Mouse (Mus musculus): ENCODE results near the gene Snorc. TPM values are rescaled to one million over a fixed set of nuclear protein-coding genes. Genes with fewer than 3 reads are reported as not detected.

The Snorc gene
- polyA plus RNA-seq, 1 experiment from 2014 or later = not detected

DNA sequence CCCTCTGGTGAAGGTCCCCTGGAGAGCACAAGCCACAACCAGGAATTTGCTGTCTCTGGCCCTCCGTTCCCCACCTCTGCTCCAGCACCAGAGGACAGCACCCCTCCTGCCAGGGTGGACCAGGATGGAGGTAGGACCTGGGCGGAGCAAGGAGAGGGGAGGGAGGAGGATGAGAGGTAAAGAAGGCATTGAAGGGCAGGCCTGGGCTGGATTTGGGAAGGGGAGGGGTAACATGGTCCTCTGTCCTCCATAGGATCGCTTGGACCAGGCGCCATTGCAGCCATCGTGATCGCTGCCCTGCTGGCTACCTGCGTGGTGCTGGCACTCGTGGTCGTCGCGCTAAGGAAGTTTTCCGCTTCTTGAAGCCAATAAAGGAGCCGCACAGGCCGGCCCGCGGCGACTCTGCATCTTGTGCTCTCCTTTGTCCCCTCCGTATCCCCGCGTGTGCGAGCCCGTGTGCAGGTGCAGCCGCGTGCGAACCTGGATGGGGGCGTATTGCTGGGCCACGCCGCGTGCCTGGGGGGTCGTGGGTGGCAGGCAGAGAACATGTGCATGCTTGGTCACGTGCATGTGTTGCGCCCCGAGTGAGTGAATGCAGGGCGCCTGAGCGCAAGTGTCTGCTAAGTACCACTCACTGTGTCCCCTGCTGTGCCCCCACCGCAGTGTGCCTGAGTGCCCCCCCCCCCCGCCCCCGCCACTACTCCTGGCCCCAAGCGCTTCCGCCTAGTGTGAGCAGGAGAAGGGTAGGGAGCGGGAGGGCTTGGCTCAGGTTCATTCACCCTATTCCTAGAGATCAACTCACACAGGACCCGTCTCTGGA is 5.2 kb downstream of the Snorc start:
- ATAC-seq (ENCODE audit: insufficient read depth, low FRiP score, low read depth) = peak; percentile 54; the same call in 1 of the 2 replicates
- H3K27ac ChIP-seq = no peak overlapping the region
- peak overlapping the region; percentile 26 for H3K4me3 ChIP-seq (replicated peaks)
- H3K27me3 ChIP-seq (replicated peaks) = peaks cover 29% of the 10 kb centered on the region
- WGBS = 4% methylated on average over 41 of the region's 42 CpGs
- H3K36me3 ChIP-seq = no peaks in the 10 kb centered on the region
- no peaks in the 10 kb centered on the region for H3K4me1 ChIP-seq
- peak overlapping the region; percentile 51 for H3K4me2 ChIP-seq
- no peaks in the 10 kb centered on the region for H3K9me3 ChIP-seq
- H3K9ac ChIP-seq = no peak overlapping the region

- Histone ChIP-seq H3K4me2 (no peak overlapping the region), H3K9me3 (no peaks in the 10 kb centered on the region), H3K4me1 (no peaks in the 10 kb centered on the region), H3K9ac (no peak overlapping the region), H3K4me3 (replicated peaks) (no peak overlapping the region), H3K27ac (no peak overlapping the region), H3K36me3 (no peaks in the 10 kb centered on the region), H3K27me3 (replicated peaks) (no peaks in the 10 kb centered on the region)
- 79% methylated on average over 4 of the region's 4 CpGs for WGBS
- ATAC-seq (ENCODE audit: insufficient read depth, low FRiP score, low read depth) = no peak
Observed at GRCm38 (mm10) chr1:87482546-87482945, 12.5 kb downstream of the Snorc start.

- ATAC-seq (ENCODE audit: insufficient read depth, low FRiP score, low read depth) = no peak
- no peak overlapping the region for H3K27ac ChIP-seq
- no peak overlapping the region for H3K9ac ChIP-seq
- H3K36me3 ChIP-seq = no peaks in the 10 kb centered on the region
- WGBS = 44% methylated on average over 6 of the region's 6 CpGs
- no peaks in the 10 kb centered on the region for H3K9me3 ChIP-seq
- H3K4me1 ChIP-seq = no peaks in the 10 kb centered on the region
- no peak overlapping the region for H3K4me2 ChIP-seq
- H3K27me3 ChIP-seq (replicated peaks) = no peaks in the 10 kb centered on the region
- no peak overlapping the region for H3K4me3 ChIP-seq (replicated peaks)
Observed at GRCm38 (mm10) chr1:87486386-87486785, 16.3 kb downstream of the Snorc start.

GRCm38 (mm10) chr1:87492285-87492684 is 22.2 kb downstream of the Snorc start:
- Histone ChIP-seq H3K27me3 (replicated peaks) (no peaks in the 10 kb centered on the region), H3K9me3 (no peaks in the 10 kb centered on the region), H3K36me3 (no peaks in the 10 kb centered on the region), H3K9ac (no peak overlapping the region), H3K4me3 (replicated peaks) (no peak overlapping the region), H3K27ac (no peak overlapping the region), H3K4me1 (no peaks in the 10 kb centered on the region), H3K4me2 (no peak overlapping the region)
- no peak for ATAC-seq (ENCODE audit: insufficient read depth, low FRiP score, low read depth)
- 72% methylated on average over 3 of the region's 3 CpGs for WGBS

DNA sequence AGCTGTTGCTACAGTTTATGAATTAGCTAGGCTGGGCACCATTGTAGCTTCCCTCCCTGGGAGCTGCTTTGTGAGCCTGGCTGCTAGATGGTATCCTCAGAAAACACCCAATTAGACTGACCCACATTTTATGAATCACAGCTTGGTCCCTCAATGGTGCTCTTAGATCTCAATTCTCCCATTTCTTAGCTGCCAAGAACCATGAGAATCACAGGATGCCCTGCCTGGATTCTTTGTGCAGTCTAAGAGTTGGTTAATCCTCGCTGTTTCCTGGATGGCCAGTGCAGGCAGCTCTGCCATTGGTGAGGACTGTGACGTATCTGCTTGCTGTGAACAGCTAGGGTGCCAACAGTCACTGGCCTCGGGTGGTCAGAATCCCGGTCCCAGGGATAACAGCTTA is 23.5 kb downstream of the Snorc start:
- Histone ChIP-seq H3K4me3 (replicated peaks) (no peak overlapping the region), H3K36me3 (no peaks in the 10 kb centered on the region), H3K4me2 (no peak overlapping the region), H3K27me3 (replicated peaks) (no peaks in the 10 kb centered on the region), H3K9me3 (no peaks in the 10 kb centered on the region), H3K9ac (no peak overlapping the region), H3K4me1 (no peaks in the 10 kb centered on the region), H3K27ac (no peak overlapping the region)
- WGBS = 59% methylated on average over 4 of the region's 4 CpGs
- ATAC-seq (ENCODE audit: insufficient read depth, low FRiP score, low read depth) = no peak

GRCm38 (mm10) chr1:87505524-87505923 is 35.5 kb downstream of the Snorc start:
- H3K27ac ChIP-seq = no peak overlapping the region
- no peak overlapping the region for H3K4me3 ChIP-seq (replicated peaks)
- no peak overlapping the region for H3K9ac ChIP-seq
- peaks cover 16% of the 10 kb centered on the region for H3K4me1 ChIP-seq
- H3K36me3 ChIP-seq = no peaks in the 10 kb centered on the region
- H3K27me3 ChIP-seq (replicated peaks) = peaks cover 11% of the 10 kb centered on the region
- no peak overlapping the region for H3K4me2 ChIP-seq
- ATAC-seq (ENCODE audit: insufficient read depth, low FRiP score, low read depth) = no peak
- WGBS = 90% methylated on average over 4 of the region's 4 CpGs
- H3K9me3 ChIP-seq = no peaks in the 10 kb centered on the region

GRCm38 (mm10) chr1:87507857-87508256 is 37.8 kb downstream of the Snorc start:
- no peak overlapping the region for H3K4me2 ChIP-seq
- ATAC-seq (ENCODE audit: insufficient read depth, low FRiP score, low read depth) = no peak
- WGBS = 62% methylated on average over 6 of the region's 6 CpGs

GRCm38 (mm10) chr1:87508591-87509560 is 38.8 kb downstream of the Snorc start:
- peak overlapping the region; percentile 69 for H3K4me3 ChIP-seq (replicated peaks)
- peaks cover 11% of the 10 kb centered on the region for H3K27me3 ChIP-seq (replicated peaks)
- ATAC-seq (ENCODE audit: insufficient read depth, low FRiP score, low read depth) = no peak
- H3K9me3 ChIP-seq = no peaks in the 10 kb centered on the region
- peaks cover 17% of the 10 kb centered on the region for H3K4me1 ChIP-seq
- H3K36me3 ChIP-seq = no peaks in the 10 kb centered on the region
- 18% methylated on average over 26 of the region's 26 CpGs for WGBS
- no peak overlapping the region for H3K9ac ChIP-seq
- peak overlapping the region; percentile 99 for H3K4me2 ChIP-seq
- no peak overlapping the region for H3K27ac ChIP-seq

More at GRCm38 (mm10) chr1:87507857-87508256, 37.8 kb downstream of the Snorc start:
- Histone ChIP-seq H3K4me1 (peaks cover 17% of the 10 kb centered on the region), H3K9me3 (no peaks in the 10 kb centered on the region), H3K9ac (no peak overlapping the region), H3K36me3 (no peaks in the 10 kb centered on the region), H3K27me3 (replicated peaks) (peaks cover 11% of the 10 kb centered on the region), H3K27ac (no peak overlapping the region), H3K4me3 (replicated peaks) (no peak overlapping the region)

DNA sequence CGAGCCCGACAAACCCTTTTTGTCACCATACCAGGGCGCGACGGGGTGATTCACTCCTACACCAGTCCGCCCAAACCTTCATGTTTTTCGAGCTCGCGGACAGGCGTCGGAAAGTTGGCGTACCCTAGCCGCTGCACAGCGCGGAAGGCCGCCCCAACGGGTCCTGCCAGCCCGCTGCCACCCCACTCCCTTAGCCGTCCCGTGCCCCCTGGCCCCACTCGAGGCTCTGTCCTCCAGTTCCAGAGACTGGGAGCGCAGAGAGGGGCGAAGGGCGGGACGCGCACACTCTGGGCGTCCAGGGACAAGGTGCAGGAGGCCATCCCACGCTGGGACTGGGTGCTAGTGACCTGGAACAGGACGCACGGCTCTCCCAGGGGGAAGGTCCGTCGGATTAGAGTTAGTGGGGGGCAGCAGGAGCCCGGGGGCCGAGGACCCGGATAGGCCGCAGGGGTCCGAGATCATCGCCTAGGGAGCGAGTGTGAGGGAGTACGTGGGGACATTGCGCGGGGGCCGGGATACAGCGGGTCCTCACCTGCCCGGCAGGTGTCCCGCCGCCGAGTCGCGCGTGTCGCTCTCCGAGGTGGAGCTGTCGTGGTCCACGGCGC is 39.6 kb downstream of the Snorc start, which contains the start of gene Neu2:
Neu2 (plus strand) TSS at position 329 of the 605 bp plus-strand sequence.
- H3K9me3 ChIP-seq = no peaks in the 10 kb centered on the region
- H3K27ac ChIP-seq = no peak within 1 kb of the TSS
- peaks cover 11% of the 10 kb centered on the region for H3K27me3 ChIP-seq (replicated peaks)
- peak within 1 kb of the TSS; percentile 99 for H3K4me2 ChIP-seq
- H3K4me3 ChIP-seq (replicated peaks) = peak within 1 kb of the TSS; percentile 69
- H3K4me1 ChIP-seq = peaks cover 17% of the 10 kb centered on the region
- ATAC-seq (ENCODE audit: insufficient read depth, low FRiP score, low read depth) = peak; percentile 50; the same call in 1 of the 2 replicates
- H3K36me3 ChIP-seq = no peaks in the 10 kb centered on the region
- peak within 1 kb of the TSS; percentile 58 for H3K9ac ChIP-seq
- 2% methylated on average over 56 of the region's 56 CpGs for WGBS

DNA sequence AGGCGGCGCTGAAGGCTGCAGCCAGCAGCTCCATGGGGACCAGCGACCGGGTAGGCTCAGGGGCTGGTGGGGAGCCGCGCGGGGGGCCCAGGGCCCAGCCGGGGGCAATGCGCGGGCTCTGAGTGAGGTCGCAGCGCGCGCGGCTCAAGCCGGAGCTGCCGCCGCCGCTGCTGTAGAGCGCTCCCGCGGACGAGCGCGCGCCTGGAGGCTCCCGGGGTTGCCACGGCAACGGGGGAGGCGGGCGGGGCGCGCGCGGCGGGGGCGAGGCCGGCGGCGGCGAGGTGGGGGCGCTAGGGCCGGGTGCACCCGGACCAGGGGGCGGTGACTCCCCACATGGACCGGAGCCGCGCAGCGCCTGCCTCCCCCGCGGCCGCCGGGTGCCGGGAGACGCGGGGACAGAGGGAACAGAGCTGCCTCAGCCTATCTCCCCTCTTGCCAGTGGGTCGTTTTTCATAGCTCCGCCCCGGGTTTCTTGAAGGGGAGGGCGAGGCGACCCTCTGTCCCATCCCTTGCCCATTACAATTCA is 40.2 kb downstream of the Snorc start:
- Histone ChIP-seq H3K9me3 (no peaks in the 10 kb centered on the region), H3K36me3 (no peaks in the 10 kb centered on the region), H3K4me2 (peak overlapping the region; percentile 99), H3K4me3 (replicated peaks) (peak overlapping the region; percentile 69), H3K27me3 (replicated peaks) (peaks cover 11% of the 10 kb centered on the region), H3K4me1 (peaks cover 17% of the 10 kb centered on the region), H3K9ac (peak overlapping the region; percentile 58), H3K27ac (no peak overlapping the region)
- ATAC-seq (ENCODE audit: insufficient read depth, low FRiP score, low read depth) = peak; percentile 72
- WGBS = under 1% methylated on average over 58 of the region's 61 CpGs

GRCm38 (mm10) chr1:87510845-87511244 is 40.8 kb downstream of the Snorc start:
- Histone ChIP-seq H3K27ac (no peak overlapping the region), H3K36me3 (no peaks in the 10 kb centered on the region), H3K9me3 (no peaks in the 10 kb centered on the region), H3K27me3 (replicated peaks) (peaks cover 11% of the 10 kb centered on the region), H3K4me1 (peaks cover 17% of the 10 kb centered on the region), H3K4me3 (replicated peaks) (peak overlapping the region; percentile 69), H3K4me2 (peak overlapping the region; percentile 99), H3K9ac (no peak overlapping the region)
- WGBS = 15% methylated on average over 5 of the region's 5 CpGs
- ATAC-seq (ENCODE audit: insufficient read depth, low FRiP score, low read depth) = no peak
